Mouse (Mus musculus): ENCODE measurements at regions not wholly inside any gene's neighbourhood (a gene's known extent, or its start where the extent isn't known, plus 50 kb on each side); places are given as distances from the start of the nearest gene placed in this dataset.

GRCm38 (mm10) chr4:124451131-124451530, 159.5 kb downstream of the 3100002H09Rik start:
- TF ChIP-seq POLR2A (IDR thresholded peaks at IDR 0.05; ENCODE audit: borderline replicate concordance, low read depth, low read length) = no peak
- TF ChIP-seq CTCF (IDR thresholded peaks at IDR 0.05; ENCODE audit: low read depth, low read length) = no peak
